Mouse (Mus musculus): Measurements from ENCODE around the gene Gm49630. TPM values are rescaled to one million over a fixed set of nuclear protein-coding genes. Genes with fewer than 3 reads are reported as not detected.
A peak's percentile ranks its signal among the peaks of the same experiment; 100 is the strongest.
"Not testable (repeated sequence)": the region's sequence is repeated elsewhere in the genome, so short reads cannot be mapped to it uniquely, and the experiment has no call there.

Gm49630 gene
- total RNA-seq (2014; rRNA removed) (not detected in 2 replicates), polyA plus RNA-seq (2015; fragmentation: Nextera tagmentation; extraction: Ambion mirVana) (not detected in 2 replicates)

DNA sequence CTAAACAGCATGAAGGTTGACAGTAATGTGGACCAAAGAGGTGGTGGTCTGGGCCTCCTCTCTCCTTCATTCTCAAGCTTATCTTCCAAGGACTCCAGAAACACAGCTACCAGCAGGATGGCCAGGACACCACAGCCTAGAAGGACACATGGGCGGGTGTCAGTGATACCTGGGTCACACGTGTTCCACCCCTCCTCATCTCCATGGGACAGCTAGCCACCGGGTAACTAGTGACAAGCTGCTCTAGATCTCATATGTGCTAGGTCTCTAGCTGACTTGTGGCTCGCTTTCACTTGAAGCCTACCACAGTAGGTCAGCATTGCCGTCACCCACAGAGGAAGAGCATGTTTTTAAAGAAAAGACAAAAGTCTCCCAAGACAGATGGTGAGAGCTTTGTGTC is at the start of gene Gm49630:
TSS of gene Gm49630 (minus strand) at position 101 of the 400 bp plus-strand sequence.
- ATAC-seq, result not testable (repeated sequence)

DNA sequence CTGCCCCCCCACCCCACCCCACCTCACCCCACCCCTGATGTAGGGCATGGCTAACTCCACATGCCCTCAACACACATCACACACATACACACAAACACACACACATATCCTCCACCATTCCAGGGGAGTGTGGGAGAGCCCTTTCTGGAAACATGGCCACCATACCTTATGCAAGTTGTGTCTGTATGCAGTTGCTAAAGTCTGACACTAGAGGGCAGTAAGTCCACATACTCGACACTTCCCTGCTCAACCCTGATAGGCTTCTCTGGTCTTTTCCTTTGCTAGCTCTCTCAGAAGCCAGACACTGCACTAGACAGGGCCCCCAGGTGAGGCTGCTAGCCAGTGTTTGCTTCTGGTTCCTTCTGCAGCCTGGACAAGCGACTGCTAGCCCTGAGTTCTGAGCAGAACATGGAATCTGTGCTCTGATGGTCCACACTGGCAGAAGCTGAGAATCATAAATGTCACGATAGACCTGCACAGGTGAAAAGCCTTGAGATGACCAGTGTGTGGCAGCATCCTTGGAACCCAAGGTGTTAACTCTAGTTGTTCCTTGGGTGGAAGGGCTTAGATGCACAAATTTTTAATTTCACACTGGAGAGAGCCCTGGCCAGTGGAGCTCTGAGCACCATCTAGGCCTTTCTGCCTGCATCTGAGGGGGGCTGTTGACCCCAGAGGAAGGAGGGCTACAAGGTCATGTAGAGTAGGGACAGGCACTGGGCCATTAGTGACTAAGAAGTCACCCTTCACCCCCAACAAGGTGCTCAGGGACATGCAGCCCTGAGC is 48.6 kb upstream of the Gm49630 start:
- 6% methylated on average over 2 of the region's 3 CpGs for WGBS
- H3K4me1 ChIP-seq (ENCODE audit: insufficient read depth, low read length); H3K4me3 ChIP-seq (ENCODE audit: low read length); H3K4me2 ChIP-seq (ENCODE audit: low read depth, low read length); H3K36me3 ChIP-seq (ENCODE audit: insufficient read depth, low read length); H3K27me3 ChIP-seq (ENCODE audit: insufficient read depth, low read length); H3K27ac ChIP-seq; H3K9ac ChIP-seq (replicated peaks; ENCODE audit: low read length); H3K9me3 ChIP-seq (ENCODE audit: low read length): not testable (repeated sequence)
- ATAC-seq (peak; percentile 93), DNase-seq (ENCODE audit: low spot score) (peak; percentile 18)
- peak; percentile 66 for TF ChIP-seq CTCF (IDR thresholded peaks at IDR 0.05; ENCODE audit: low read depth)

More for the DNA sequence above, at the start of gene Gm49630:
- not testable (repeated sequence) for H3K9ac ChIP-seq (replicated peaks; ENCODE audit: low read length); H3K9me3 ChIP-seq (ENCODE audit: low read length); H3K4me2 ChIP-seq (ENCODE audit: low read depth, low read length); H3K27me3 ChIP-seq (ENCODE audit: insufficient read depth, low read length); DNase-seq (ENCODE audit: low spot score); H3K4me3 ChIP-seq (ENCODE audit: low read length); H3K36me3 ChIP-seq (ENCODE audit: insufficient read depth, low read length); H3K4me1 ChIP-seq (ENCODE audit: insufficient read depth, low read length); H3K27ac ChIP-seq
- WGBS, result 94% methylated on average over 2 of the region's 5 CpGs

DNA sequence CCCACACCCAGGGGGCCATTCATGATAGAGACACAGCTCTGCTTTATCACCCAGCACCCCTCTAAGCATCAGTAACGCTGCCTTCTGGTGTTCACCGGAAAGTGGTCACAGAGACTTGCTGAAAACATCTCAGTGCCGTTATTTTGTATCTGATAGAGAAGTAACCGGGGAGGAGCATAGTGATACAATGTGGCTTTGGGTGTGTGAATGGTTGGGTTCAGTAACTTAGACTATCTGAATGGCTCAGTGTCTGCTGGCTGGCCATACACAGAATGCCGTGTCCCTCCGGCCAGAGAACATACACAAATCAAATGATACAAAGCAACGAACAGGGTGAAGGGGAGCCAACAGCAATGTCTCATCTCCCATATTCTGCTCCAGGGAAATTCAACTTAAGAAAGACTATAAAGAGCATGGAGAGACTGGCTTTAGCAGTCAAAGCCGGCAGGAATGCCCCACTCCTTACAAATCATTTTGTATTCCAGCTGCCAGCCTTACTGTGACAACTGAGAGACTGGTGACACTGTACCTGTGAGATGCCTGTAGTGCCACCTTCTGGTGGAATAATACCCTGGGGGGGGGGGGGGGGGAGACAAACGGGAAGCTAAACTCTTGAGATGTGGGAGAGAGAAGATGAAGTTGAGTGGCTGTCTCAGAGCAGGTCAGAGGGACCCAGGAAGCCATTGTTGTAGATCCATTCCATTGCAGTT is 43.0 kb upstream of the Gm49630 start:
- 81% methylated on average over 7 of the region's 9 CpGs for WGBS
- not testable (repeated sequence) for H3K4me2 ChIP-seq (ENCODE audit: low read depth, low read length); ATAC-seq; H3K27me3 ChIP-seq (ENCODE audit: insufficient read depth, low read length); H3K9me3 ChIP-seq (ENCODE audit: low read length); H3K4me1 ChIP-seq (ENCODE audit: insufficient read depth, low read length); H3K4me3 ChIP-seq (ENCODE audit: low read length); H3K9ac ChIP-seq (replicated peaks; ENCODE audit: low read length); H3K27ac ChIP-seq; DNase-seq (ENCODE audit: low spot score); H3K36me3 ChIP-seq (ENCODE audit: insufficient read depth, low read length)

DNA sequence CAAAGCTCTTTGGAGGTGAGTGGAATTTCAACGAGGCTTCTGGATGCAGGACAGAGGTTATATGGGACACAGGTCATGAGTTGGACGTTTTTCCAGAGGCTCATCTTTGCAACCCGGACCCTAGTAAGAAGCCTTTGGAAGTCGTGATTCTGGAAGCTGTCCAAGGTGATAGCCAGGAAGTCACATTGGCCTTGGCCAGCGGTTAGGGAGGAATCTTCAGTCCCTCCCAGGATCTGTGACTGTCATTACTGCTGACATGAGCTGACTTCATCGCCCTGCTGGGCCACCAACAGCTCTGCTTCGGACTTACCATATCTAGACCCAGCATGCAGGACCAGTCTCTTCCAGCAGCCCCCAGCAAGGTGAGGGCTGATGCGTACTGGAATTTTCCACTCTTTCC is 41.6 kb upstream of the Gm49630 start:
- H3K9me3 ChIP-seq (ENCODE audit: low read length); ATAC-seq; H3K27ac ChIP-seq: not testable (repeated sequence)

DNA sequence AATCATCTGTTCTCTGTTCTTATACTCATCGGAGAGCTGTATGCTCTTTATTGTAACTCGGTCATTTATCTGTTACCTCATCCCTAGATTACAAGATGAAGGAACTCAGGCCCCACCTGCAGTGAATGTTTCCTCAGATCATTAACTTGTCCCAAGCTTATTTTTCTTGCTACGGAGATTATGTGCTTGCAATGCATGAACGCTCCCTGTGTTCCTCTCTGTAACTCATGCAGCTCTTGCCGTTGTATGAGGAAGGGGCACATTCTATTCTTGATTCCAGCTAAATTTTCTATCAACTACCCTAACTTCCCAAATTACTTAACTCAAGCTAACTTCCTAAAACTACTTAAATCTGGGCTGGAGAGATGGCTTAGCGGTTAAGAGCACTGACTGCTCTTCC is 28.0 kb upstream of the Gm49630 start:
- not testable (repeated sequence) for H3K4me1 ChIP-seq (ENCODE audit: insufficient read depth, low read length); H3K36me3 ChIP-seq (ENCODE audit: insufficient read depth, low read length); H3K9me3 ChIP-seq (ENCODE audit: low read length); H3K27ac ChIP-seq; DNase-seq (ENCODE audit: low spot score); H3K9ac ChIP-seq (replicated peaks; ENCODE audit: low read length); H3K4me2 ChIP-seq (ENCODE audit: low read depth, low read length); H3K4me3 ChIP-seq (ENCODE audit: low read length); H3K27me3 ChIP-seq (ENCODE audit: insufficient read depth, low read length); ATAC-seq
- WGBS, result 76% methylated on average over 6 of the region's 6 CpGs

More for the DNA sequence above, 41.6 kb upstream of the Gm49630 start:
- H3K36me3 ChIP-seq (ENCODE audit: insufficient read depth, low read length); DNase-seq (ENCODE audit: low spot score); H3K4me3 ChIP-seq (ENCODE audit: low read length); H3K27me3 ChIP-seq (ENCODE audit: insufficient read depth, low read length); H3K4me2 ChIP-seq (ENCODE audit: low read depth, low read length); H3K9ac ChIP-seq (replicated peaks; ENCODE audit: low read length); H3K4me1 ChIP-seq (ENCODE audit: insufficient read depth, low read length): not testable (repeated sequence)
- 78% methylated on average over 8 of the region's 8 CpGs for WGBS

DNA sequence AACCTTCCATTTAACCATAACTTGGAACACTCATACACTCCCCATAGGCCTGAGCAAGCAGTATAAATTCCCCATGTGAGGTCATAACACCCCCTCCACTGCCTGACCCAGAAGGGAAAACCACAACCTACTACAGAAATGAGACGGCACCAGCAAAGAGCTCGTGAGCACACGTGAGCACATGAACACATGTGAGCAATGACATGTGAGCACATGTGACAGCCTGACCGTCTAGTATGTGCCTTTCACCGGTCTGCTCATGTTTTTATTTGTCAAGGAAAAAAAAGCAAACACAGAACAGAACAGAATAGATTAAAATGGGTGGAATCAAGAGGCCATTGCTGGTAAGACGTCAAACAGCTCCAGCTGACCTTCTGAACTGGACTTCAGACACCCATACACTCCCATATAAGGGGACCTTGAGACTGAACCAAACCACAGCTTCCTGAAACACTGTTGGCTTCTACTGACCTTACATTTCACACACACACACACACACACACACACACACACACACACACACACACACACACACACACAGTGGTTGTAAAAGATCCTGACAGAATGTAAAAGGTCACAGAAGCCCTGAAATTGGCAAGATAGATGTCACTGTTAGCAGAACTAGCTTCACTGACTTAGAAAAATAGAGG is 26.5 kb upstream of the Gm49630 start:
- not testable (repeated sequence) for H3K4me2 ChIP-seq (ENCODE audit: low read depth, low read length); H3K9me3 ChIP-seq (ENCODE audit: low read length); H3K9ac ChIP-seq (replicated peaks; ENCODE audit: low read length); H3K4me3 ChIP-seq (ENCODE audit: low read length); H3K27me3 ChIP-seq (ENCODE audit: insufficient read depth, low read length); H3K4me1 ChIP-seq (ENCODE audit: insufficient read depth, low read length); H3K36me3 ChIP-seq (ENCODE audit: insufficient read depth, low read length); DNase-seq (ENCODE audit: low spot score); H3K27ac ChIP-seq; ATAC-seq
- WGBS, result 87% methylated on average over 6 of the region's 6 CpGs

DNA sequence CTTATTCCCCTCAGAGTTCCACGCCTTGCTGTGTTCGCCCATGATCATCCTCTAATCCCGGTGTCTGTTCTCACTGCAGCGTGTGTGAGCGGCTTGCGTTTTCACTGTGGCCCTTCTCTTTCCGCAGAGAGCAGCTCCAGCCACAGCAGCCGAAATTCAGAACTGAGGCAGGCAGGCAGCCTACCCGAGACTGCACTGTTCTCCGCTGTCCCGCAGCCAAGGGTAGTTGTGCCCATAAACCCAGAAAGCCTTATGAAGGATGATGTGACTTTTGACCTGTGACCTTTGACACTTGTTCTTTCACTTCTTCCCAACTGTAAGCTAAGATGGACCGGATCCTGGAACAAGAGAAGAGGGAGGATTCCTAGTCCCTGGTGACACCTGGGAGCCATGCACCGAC is 25.3 kb upstream of the Gm49630 start:
- H3K27ac ChIP-seq; H3K4me3 ChIP-seq (ENCODE audit: low read length); DNase-seq (ENCODE audit: low spot score); H3K9me3 ChIP-seq (ENCODE audit: low read length); H3K4me1 ChIP-seq (ENCODE audit: insufficient read depth, low read length); H3K4me2 ChIP-seq (ENCODE audit: low read depth, low read length); ATAC-seq; H3K9ac ChIP-seq (replicated peaks; ENCODE audit: low read length); H3K27me3 ChIP-seq (ENCODE audit: insufficient read depth, low read length); H3K36me3 ChIP-seq (ENCODE audit: insufficient read depth, low read length): not testable (repeated sequence)
- 73% methylated on average over 8 of the region's 13 CpGs for WGBS

DNA sequence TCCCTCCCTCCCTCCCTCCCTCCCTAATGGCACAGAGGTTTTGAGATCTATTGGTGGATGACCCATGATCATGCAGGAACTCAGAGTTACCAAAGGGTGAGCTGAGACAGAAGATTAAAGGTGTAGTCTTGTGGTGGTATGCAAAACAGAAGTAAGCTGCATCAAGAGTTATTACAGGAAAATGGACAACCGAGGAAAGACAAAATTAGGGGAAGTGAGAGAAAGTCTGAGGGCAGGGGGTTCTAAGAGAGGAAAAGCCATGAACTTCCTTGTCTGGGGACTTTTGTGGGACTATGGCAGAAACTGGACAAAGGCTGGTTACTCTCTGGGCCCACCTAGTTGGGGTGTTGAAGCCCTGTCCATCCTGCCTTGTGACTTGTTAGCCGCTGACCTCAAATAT is 24.5 kb upstream of the Gm49630 start:
- H3K9me3 ChIP-seq (ENCODE audit: low read length); H3K4me3 ChIP-seq (ENCODE audit: low read length); H3K4me2 ChIP-seq (ENCODE audit: low read depth, low read length); H3K4me1 ChIP-seq (ENCODE audit: insufficient read depth, low read length); H3K27ac ChIP-seq; H3K9ac ChIP-seq (replicated peaks; ENCODE audit: low read length); DNase-seq (ENCODE audit: low spot score); H3K27me3 ChIP-seq (ENCODE audit: insufficient read depth, low read length); ATAC-seq; H3K36me3 ChIP-seq (ENCODE audit: insufficient read depth, low read length): not testable (repeated sequence)
- no CpG with 5 or more reads among the region's 2 CpGs for WGBS

DNA sequence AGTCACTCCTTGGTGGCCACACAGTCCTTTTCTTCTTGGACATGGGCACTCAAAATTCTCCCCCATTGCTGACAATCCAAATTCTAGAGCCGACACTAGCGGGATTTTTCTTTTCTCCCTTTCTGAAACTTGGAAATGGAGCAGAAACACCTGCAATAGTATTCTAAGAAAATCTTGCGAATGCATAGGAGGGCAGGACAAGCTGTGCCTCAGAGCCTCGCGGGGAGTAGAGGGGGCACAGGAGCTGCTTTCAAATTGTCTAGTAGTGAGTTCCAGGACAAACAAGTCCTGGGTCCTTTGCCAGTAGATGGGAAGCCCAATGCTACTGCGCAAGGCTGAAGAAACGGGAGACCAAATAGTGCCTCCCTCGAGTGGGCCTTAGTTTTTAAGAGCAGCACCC is 23.9 kb upstream of the Gm49630 start:
- not testable (repeated sequence) for ATAC-seq; H3K4me3 ChIP-seq (ENCODE audit: low read length); DNase-seq (ENCODE audit: low spot score); H3K36me3 ChIP-seq (ENCODE audit: insufficient read depth, low read length); H3K4me1 ChIP-seq (ENCODE audit: insufficient read depth, low read length); H3K9ac ChIP-seq (replicated peaks; ENCODE audit: low read length); H3K4me2 ChIP-seq (ENCODE audit: low read depth, low read length); H3K27ac ChIP-seq; H3K9me3 ChIP-seq (ENCODE audit: low read length); H3K27me3 ChIP-seq (ENCODE audit: insufficient read depth, low read length)
- WGBS, result 88% methylated on average over 6 of the region's 8 CpGs

Measured in hindbrain, postnatal 0 days (tissue).